29 mouse cellular contexts compared by ENCODE assay signal in genomic region chr15:36994665-36995064, GRCm38 (mm10). TPM values are rescaled to one million over a fixed set of nuclear protein-coding genes. Genes with fewer than 3 reads are reported as not detected.
DNase-seq lines count a peak whose midpoint lies in the region; ATAC-seq and TF ChIP-seq lines count a peak whose summit lies in the region.
"Had no signal": no experiment of that assay in that cellular context is flagged by ENCODE, and none has a peak within 500 bp of the region (broad histone marks: within the 10 kb centered on the region; RNA-seq: fewer than 3 reads in every experiment).

No protein-coding gene starts in this region.

- ATAC-seq in midbrain, embryonic 12.5 days (ENCODE audit: low FRiP score, low read depth), result 0 out of 2 replicates have a peak, but pooled peaks have one; percentile 6
- no peak for ATAC-seq in midbrain, embryonic 16.5 days
- ATAC-seq: activated CD4-positive, CD25-positive, alpha-beta regulatory T cell, adult 4 months; CD4-positive, CD25-positive, alpha-beta regulatory T cell, adult 4 months; hindbrain, embryonic 16.5 days had no signal

- TF ChIP-seq POLR2A in myocyte (IDR thresholded peaks at IDR 0.05; ENCODE audit: insufficient read length, low read depth), result peak; percentile 29

- H3K79me2 ChIP-seq in myocyte (ENCODE audit: control insufficient read depth, insufficient read depth), result no peaks in the 10 kb centered on the region

- H3K27me3 ChIP-seq in midbrain, embryonic 12.5 days, result no peaks in the 10 kb centered on the region
- no peaks in the 10 kb centered on the region for H3K27me3 ChIP-seq in midbrain, embryonic 16.5 days (ENCODE audit: control insufficient read depth, insufficient read depth, low read depth, low read length)
- H3K27me3 ChIP-seq in myocyte (ENCODE audit: control insufficient read depth, insufficient read depth, insufficient read length), result no peaks in the 10 kb centered on the region
- H3K27me3 ChIP-seq: embryonic facial prominence, embryonic 13.5 days; forebrain, embryonic 12.5 days; forebrain, embryonic 15.5 days; heart, embryonic 15.5 days; hindbrain, embryonic 13.5 days had no signal

- peaks cover 26% of the 10 kb centered on the region for H3K36me3 ChIP-seq in midbrain, embryonic 12.5 days
- peaks cover 17% of the 10 kb centered on the region for H3K36me3 ChIP-seq in midbrain, embryonic 16.5 days (ENCODE audit: control insufficient read depth, insufficient read depth, low read length)
- H3K36me3 ChIP-seq in myocyte (ENCODE audit: control insufficient read depth, insufficient read depth), result peaks cover 30% of the 10 kb centered on the region

- WGBS in midbrain, embryonic 12.5 days, result 86% methylated on average over 1 of the region's 1 CpGs
- WGBS in midbrain, embryonic 16.5 days, result 83% methylated on average over 1 of the region's 1 CpGs

- no peak overlapping the region for H3K4me3 ChIP-seq in layer of hippocampus, adult 2 months
- H3K4me3 ChIP-seq in midbrain, embryonic 12.5 days, result no peak overlapping the region
- H3K4me3 ChIP-seq in midbrain, embryonic 16.5 days (ENCODE audit: low read depth, low read length), result no peak overlapping the region
- H3K4me3 ChIP-seq in myocyte, result no peak overlapping the region
- H3K4me3 ChIP-seq: embryonic facial prominence, embryonic 10.5 days; embryonic facial prominence, embryonic 13.5 days; erythroblast, embryonic 14.5 days; forebrain, embryonic 12.5 days; forebrain, embryonic 15.5 days; heart, embryonic 15.5 days; hindbrain, embryonic 10.5 days; hindbrain, embryonic 13.5 days had no signal

- peaks cover 4% of the 10 kb centered on the region; the same call in 1 of the 2 replicates for H3K9me3 ChIP-seq in midbrain, embryonic 12.5 days
- H3K9me3 ChIP-seq in midbrain, embryonic 16.5 days (replicated peaks; ENCODE audit: control insufficient read depth, low read length, poor library complexity, severe bottlenecking), result no peaks in the 10 kb centered on the region
- H3K9me3 ChIP-seq: forebrain, embryonic 15.5 days had no signal

- H3K4me1 ChIP-seq in midbrain, embryonic 12.5 days, result peaks cover 12% of the 10 kb centered on the region
- no peaks in the 10 kb centered on the region for H3K4me1 ChIP-seq in midbrain, embryonic 16.5 days (ENCODE audit: control insufficient read depth, insufficient read depth, low read length)

- H3K4me2 ChIP-seq in midbrain, embryonic 12.5 days (replicated peaks), result no peak overlapping the region
- no peak overlapping the region for H3K4me2 ChIP-seq in midbrain, embryonic 16.5 days (ENCODE audit: low read length)
- no peak overlapping the region for H3K4me2 ChIP-seq in myocyte (ENCODE audit: low read depth)
- H3K4me2 ChIP-seq: embryonic facial prominence, embryonic 13.5 days; forebrain, embryonic 12.5 days; forebrain, embryonic 15.5 days; heart, embryonic 11.5 days; heart, embryonic 15.5 days; hindbrain, embryonic 13.5 days had no signal

- H3K9ac ChIP-seq in midbrain, embryonic 12.5 days (replicated peaks), result no peak overlapping the region
- H3K9ac ChIP-seq in midbrain, embryonic 16.5 days (ENCODE audit: low read depth, low read length), result no peak overlapping the region
- H3K9ac ChIP-seq: embryonic facial prominence, embryonic 13.5 days; forebrain, embryonic 12.5 days; forebrain, embryonic 15.5 days; heart, embryonic 15.5 days; hindbrain, embryonic 13.5 days had no signal

- H3ac ChIP-seq in myocyte (ENCODE audit: control insufficient read depth, insufficient read length), result no peak overlapping the region

- TF ChIP-seq CTCF in layer of hippocampus, adult 2 months (conservative IDR thresholded peaks at IDR 0.05), result no peak

- H3K27ac ChIP-seq in layer of hippocampus, adult 2 months, result peak overlapping the region; percentile 5; the same call in 1 of the 2 replicates
- 0 out of 2 replicates have a peak overlapping the region, but pooled peaks have one; percentile 25 for H3K27ac ChIP-seq in midbrain, embryonic 12.5 days (replicated peaks)
- H3K27ac ChIP-seq in midbrain, embryonic 16.5 days (ENCODE audit: low read length), result no peak overlapping the region
- H3K27ac ChIP-seq: embryonic facial prominence, embryonic 10.5 days; embryonic facial prominence, embryonic 13.5 days; forebrain, embryonic 12.5 days; forebrain, embryonic 15.5 days; heart, embryonic 15.5 days; hindbrain, embryonic 10.5 days; hindbrain, embryonic 13.5 days had no signal

- DNase-seq in layer of hippocampus, adult 2 months (ENCODE audit: low spot score in 2 of 2), result no peak
- DNase-seq in layer of hippocampus, adult 11-12 months (ENCODE audit: low spot score), result no peak
- no peak for DNase-seq in frontal cortex, adult 2 months (ENCODE audit: extremely low spot score in 1 of 2, low spot score in 1 of 2)
- DNase-seq: adrenal gland, adult 8-10 months; adrenal gland, postnatal 25 days; cerebellum, adult 11-12 months; cerebellum, adult 8-10 months; cerebellum, postnatal 10 days; cerebellum, postnatal 36 days; embryo, embryonic 11 days; gastrocnemius, postnatal 10 days; gastrocnemius, postnatal 36 days; heart, postnatal 10 days; heart, postnatal 36 days had no signal

TF ChIP-seq in myocyte, 11 proteins besides CTCF, POLR2A, EP300 and RAD21:
- no peak for TF ChIP-seq USF1 (IDR thresholded peaks at IDR 0.05; ENCODE audit: low read depth)
- TF ChIP-seq REST (IDR thresholded peaks at IDR 0.05; ENCODE audit: insufficient read depth, insufficient read length), result no peak
- peak; percentile 61 for TF ChIP-seq POLR2AphosphoS2 (IDR thresholded peaks at IDR 0.05; ENCODE audit: insufficient read length, low read depth)
TF ChIP-seq in myocyte: peak in this region for 1.

RNA-seq across cellular contexts. Expression of gene Zfp706, which starts 12.9 kb away (rescaled TPM):
- 100 to 1,000 TPM; 275 to 283 TPM for total RNA-seq in layer of hippocampus, adult 2 months (2021)
- polyA plus RNA-seq in midbrain, embryonic 12.5 days (2016; fragmentation: Nextera tagmentation; extraction: Ambion mirVana), result 439 and 444 TPM in 2 replicates
- 495 and 501 TPM in 2 replicates for polyA plus RNA-seq in midbrain, embryonic 16.5 days (2015; fragmentation: Nextera tagmentation; extraction: Ambion mirVana)
- polyA plus RNA-seq in myocyte (2012; fragmentation: generic; extraction: Trizol), result 199 TPM
- polyA plus RNA-seq in frontal cortex, adult 2 months (2012; rRNA removed), result 83.2 and 108 TPM in 2 replicates
